Mouse (Mus musculus): Measurements from ENCODE around the gene Ddc.

DNA sequence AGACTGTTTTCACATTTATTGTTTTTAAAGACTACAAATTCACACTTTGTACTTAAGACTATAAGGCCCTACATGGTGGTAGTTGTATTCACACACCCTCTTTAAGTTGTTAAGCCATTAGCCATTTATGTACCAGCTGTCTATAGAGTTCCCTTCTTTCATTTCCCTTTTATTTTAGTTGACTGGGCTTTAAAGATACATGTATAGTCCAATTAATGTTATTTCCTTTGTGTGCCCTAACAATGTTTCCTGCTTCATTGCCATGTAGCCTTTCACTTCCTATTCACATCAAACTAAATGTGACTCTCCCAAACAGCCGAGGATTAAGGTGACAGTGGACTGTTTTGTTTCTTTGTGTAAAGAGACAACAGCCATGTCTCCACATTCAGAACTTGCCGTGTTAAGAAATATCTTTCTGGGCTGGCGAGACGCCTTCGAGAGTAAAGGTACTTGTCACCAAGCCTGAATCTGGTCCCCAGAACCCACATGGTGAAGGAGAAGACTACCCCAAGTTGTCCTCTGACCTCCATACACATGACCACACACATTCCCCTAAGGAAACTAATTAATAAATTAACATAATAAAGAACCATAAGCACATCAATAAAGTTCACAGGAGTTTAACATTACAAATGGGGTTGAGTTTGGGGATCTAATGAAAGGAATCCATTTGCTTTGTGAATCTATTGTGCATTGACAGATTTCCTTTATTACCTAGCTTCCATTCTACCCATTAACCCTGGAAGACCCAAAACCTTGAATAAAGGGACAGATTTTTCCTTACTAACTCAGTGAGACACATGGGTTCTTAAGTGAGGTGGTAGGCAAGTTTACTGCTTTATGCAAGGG is 43.1 kb upstream of the Ddc start:
- TF ChIP-seq CTCF (IDR thresholded peaks at IDR 0.05; ENCODE audit: control insufficient read depth, insufficient read depth, insufficient replicate concordance, low read depth, low read length) (no peak), POLR2A (IDR thresholded peaks at IDR 0.05; ENCODE audit: control insufficient read depth, low read depth, low read length) (no peak)
